Mouse (Mus musculus): ENCODE measurements around the gene Cdhr4. TPM values are rescaled to one million over a fixed set of nuclear protein-coding genes. Genes with fewer than 3 reads are reported as not detected.

Cdhr4 gene
- polyA plus RNA-seq (2014; fragmentation: Illumina TruSeq; extraction: RNeasy Lipid Tissue Mini Kit (QIAGEN cat#74804); ENCODE audit: low read depth, low replicate concordance), result not detected

GRCm38 (mm10) chr9:107992197-107992596 is at the start of gene Cdhr4:
Cdhr4 (plus strand) TSS chr9:107992497.

DNA sequence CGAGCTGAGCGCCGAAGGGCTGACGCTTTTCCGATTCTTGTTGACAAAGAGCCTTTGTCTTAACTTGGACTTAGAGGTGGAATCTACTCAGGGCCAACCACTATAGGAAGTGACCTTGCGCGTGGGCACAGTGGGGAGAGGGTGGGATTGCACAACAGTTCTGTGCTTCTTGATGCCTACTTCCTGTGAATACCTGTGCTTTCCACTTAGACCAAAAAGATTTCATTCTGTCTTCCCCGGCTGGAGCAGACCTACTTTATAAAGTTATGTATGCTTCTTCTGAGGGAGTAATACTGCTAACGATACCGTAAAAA is 42.4 kb upstream of the Cdhr4 start, which contains the start of gene Traip:
Gene Traip (plus strand): TSS at position 215 of the 314 bp plus-strand sequence.

GRCm38 (mm10) chr9:107975399-107976386 is 16.6 kb upstream of the Cdhr4 start, which contains the start of gene Uba7:
Uba7 (plus strand) TSS chr9:107975505.

GRCm38 (mm10) chr9:107982681-107983346 is 9.5 kb upstream of the Cdhr4 start, which contains the start of gene Gm20661:
Gm20661 (plus strand) TSS chr9:107983058.

GRCm38 (mm10) chr9:107985131-107986119 is 6.9 kb upstream of the Cdhr4 start, which contains the start of gene Inka1:
Inka1 (minus strand) TSS chr9:107985879.

DNA sequence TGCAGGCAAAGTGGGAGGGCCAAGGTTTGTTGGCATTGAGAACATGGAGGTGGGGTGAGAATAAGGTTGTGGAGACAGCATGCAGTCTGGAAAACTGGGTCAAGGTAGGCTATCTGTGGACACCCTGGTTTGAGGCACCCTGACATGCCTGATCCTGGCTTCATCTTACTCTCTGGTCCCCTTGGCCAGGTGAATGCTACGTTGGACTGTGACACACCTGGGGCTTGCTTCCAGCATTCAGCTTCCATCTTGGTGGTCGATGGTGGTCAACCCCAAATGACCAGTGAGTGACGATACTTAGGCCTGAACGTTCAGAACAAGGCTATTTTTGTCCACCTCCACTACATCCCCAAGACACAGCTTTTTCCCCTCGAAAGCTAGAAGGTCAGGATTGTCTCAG is 3.8 kb downstream of the Cdhr4 start, which contains the start of gene Gm20662:
Gene Gm20662 (plus strand): TSS at position 301 of the 400 bp plus-strand sequence.

GRCm38 (mm10) chr9:108001922-108002770 is 9.8 kb downstream of the Cdhr4 start, which contains the start of gene Ip6k1:
Ip6k1 (plus strand) TSS chr9:108002501.

DNA sequence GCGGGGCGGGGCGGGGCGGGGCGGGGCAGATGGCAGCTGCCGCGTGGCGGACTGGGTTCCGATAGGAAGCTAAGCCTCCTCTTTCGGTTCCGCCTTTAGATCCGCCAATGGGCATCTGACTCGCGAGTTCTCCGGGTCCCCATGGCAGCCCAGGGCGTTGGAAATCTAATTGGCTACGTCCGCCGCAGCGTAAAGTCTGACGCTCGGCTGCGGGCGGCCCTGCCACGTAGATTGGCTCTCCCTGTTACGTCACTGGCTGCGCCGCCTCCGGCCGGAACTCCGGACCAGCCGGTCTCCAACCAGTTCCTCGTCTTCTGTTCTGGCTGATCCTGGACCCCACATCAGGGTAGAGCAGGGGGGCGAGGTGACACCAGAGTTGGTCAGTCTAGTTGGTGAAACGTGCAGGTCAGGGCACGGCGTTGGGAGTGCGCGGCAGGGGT is 56.7 kb downstream of the Cdhr4 start, which contains the start of gene Gmppb:
Gene Gmppb (plus strand): TSS at position 227 of the 440 bp plus-strand sequence.

Other genes with a start within 250 kb of the Cdhr4 start
- gene Rbm5, start 221.5 kb upstream of the Cdhr4 start, polyA plus RNA-seq (2014; fragmentation: Illumina TruSeq; extraction: RNeasy Lipid Tissue Mini Kit (QIAGEN cat#74804); ENCODE audit: low read depth, low replicate concordance), result 169 TPM
- 106 TPM for gene Rbm6, start 119.3 kb upstream of the Cdhr4 start, polyA plus RNA-seq (2014; fragmentation: Illumina TruSeq; extraction: RNeasy Lipid Tissue Mini Kit (QIAGEN cat#74804); ENCODE audit: low read depth, low replicate concordance)
- gene Mon1a, start 104.3 kb upstream of the Cdhr4 start, polyA plus RNA-seq (2014; fragmentation: Illumina TruSeq; extraction: RNeasy Lipid Tissue Mini Kit (QIAGEN cat#74804); ENCODE audit: low read depth, low replicate concordance), result 0.35 TPM
- gene Mst1r, start 85.6 kb upstream of the Cdhr4 start, polyA plus RNA-seq (2014; fragmentation: Illumina TruSeq; extraction: RNeasy Lipid Tissue Mini Kit (QIAGEN cat#74804); ENCODE audit: low read depth, low replicate concordance), result 0.93 TPM
- gene Actl11, start 64.0 kb upstream of the Cdhr4 start, polyA plus RNA-seq (2014; fragmentation: Illumina TruSeq; extraction: RNeasy Lipid Tissue Mini Kit (QIAGEN cat#74804); ENCODE audit: low read depth, low replicate concordance), result not detected
- gene Camkv, start 56.8 kb upstream of the Cdhr4 start, polyA plus RNA-seq (2014; fragmentation: Illumina TruSeq; extraction: RNeasy Lipid Tissue Mini Kit (QIAGEN cat#74804); ENCODE audit: low read depth, low replicate concordance), result 0.64 TPM
- not detected for gene Traip, start 42.4 kb upstream of the Cdhr4 start, polyA plus RNA-seq (2014; fragmentation: Illumina TruSeq; extraction: RNeasy Lipid Tissue Mini Kit (QIAGEN cat#74804); ENCODE audit: low read depth, low replicate concordance)
- 2.0 TPM for gene Uba7, start 17.0 kb upstream of the Cdhr4 start, polyA plus RNA-seq (2014; fragmentation: Illumina TruSeq; extraction: RNeasy Lipid Tissue Mini Kit (QIAGEN cat#74804); ENCODE audit: low read depth, low replicate concordance)
- not detected for gene Gm20661, start 9.4 kb upstream of the Cdhr4 start, polyA plus RNA-seq (2014; fragmentation: Illumina TruSeq; extraction: RNeasy Lipid Tissue Mini Kit (QIAGEN cat#74804); ENCODE audit: low read depth, low replicate concordance)
- gene Inka1, start 6.6 kb upstream of the Cdhr4 start, polyA plus RNA-seq (2014; fragmentation: Illumina TruSeq; extraction: RNeasy Lipid Tissue Mini Kit (QIAGEN cat#74804); ENCODE audit: low read depth, low replicate concordance), result not detected
- gene Gm20662, start 3.9 kb downstream of the Cdhr4 start, polyA plus RNA-seq (2014; fragmentation: Illumina TruSeq; extraction: RNeasy Lipid Tissue Mini Kit (QIAGEN cat#74804); ENCODE audit: low read depth, low replicate concordance), result not detected
- 27.1 TPM for gene Ip6k1, start 10.0 kb downstream of the Cdhr4 start, polyA plus RNA-seq (2014; fragmentation: Illumina TruSeq; extraction: RNeasy Lipid Tissue Mini Kit (QIAGEN cat#74804); ENCODE audit: low read depth, low replicate concordance)
- gene Gmppb, start 56.7 kb downstream of the Cdhr4 start, polyA plus RNA-seq (2014; fragmentation: Illumina TruSeq; extraction: RNeasy Lipid Tissue Mini Kit (QIAGEN cat#74804); ENCODE audit: low read depth, low replicate concordance), result 0.64 TPM
- 0.23 TPM for gene Amigo3, start 60.7 kb downstream of the Cdhr4 start, polyA plus RNA-seq (2014; fragmentation: Illumina TruSeq; extraction: RNeasy Lipid Tissue Mini Kit (QIAGEN cat#74804); ENCODE audit: low read depth, low replicate concordance)
- not detected for gene Mst1, start 87.9 kb downstream of the Cdhr4 start, polyA plus RNA-seq (2014; fragmentation: Illumina TruSeq; extraction: RNeasy Lipid Tissue Mini Kit (QIAGEN cat#74804); ENCODE audit: low read depth, low replicate concordance)
- gene Rnf123, start 90.8 kb downstream of the Cdhr4 start, polyA plus RNA-seq (2014; fragmentation: Illumina TruSeq; extraction: RNeasy Lipid Tissue Mini Kit (QIAGEN cat#74804); ENCODE audit: low read depth, low replicate concordance), result 0.99 TPM
- gene Apeh, start 102.1 kb downstream of the Cdhr4 start, polyA plus RNA-seq (2014; fragmentation: Illumina TruSeq; extraction: RNeasy Lipid Tissue Mini Kit (QIAGEN cat#74804); ENCODE audit: low read depth, low replicate concordance), result 40.2 TPM
- gene Bsn, start 197.9 kb downstream of the Cdhr4 start, polyA plus RNA-seq (2014; fragmentation: Illumina TruSeq; extraction: RNeasy Lipid Tissue Mini Kit (QIAGEN cat#74804); ENCODE audit: low read depth, low replicate concordance), result 0.35 TPM